Mouse (Mus musculus): ENCODE data around the gene Lrrc8e.
"Not testable (repeated sequence)": the region's sequence is repeated elsewhere in the genome, so short reads cannot be mapped to it uniquely, and the experiment has no call there.

- not testable (repeated sequence) for TF ChIP-seq CTCF (IDR thresholded peaks at IDR 0.05; ENCODE audit: control insufficient read depth, insufficient read depth, insufficient read length); USF1 (IDR thresholded peaks at IDR 0.05; ENCODE audit: low read depth); CEBPB (IDR thresholded peaks at IDR 0.05; ENCODE audit: low read depth); MYOD1 (IDR thresholded peaks at IDR 0.05; ENCODE audit: control insufficient read depth, insufficient read length, low read depth); MYOG (IDR thresholded peaks at IDR 0.05; ENCODE audit: control insufficient read depth, extremely low read depth, insufficient read length)
These were observed 28.8 kb downstream of the Lrrc8e start for GRCm38 (mm10) chr8:4255471-4255870.

Measured in C2C12 (cell line).